Mouse (Mus musculus) intestine, postnatal 0 days (tissue): ENCODE data around the gene Itgb3. TPM values are rescaled to one million over a fixed set of nuclear protein-coding genes. Genes with fewer than 3 reads are reported as not detected.

Source experiments
- ATAC-seq: fragments of 200-750 bp; cut with Nextera tagmentation; 2 replicates; pipeline ENCODE4 v1.8.0; 2017; ENCODE audit warnings: mild to moderate bottlenecking, moderate TSS enrichment, moderate library complexity
- H3K27ac ChIP-seq: fragments of 300-500 bp; sonication (generic); 2 replicates; pipeline ENCODE4 v1.5.1; 2014; ENCODE audit warnings: mild to moderate bottlenecking, low read depth, low read length, moderate library complexity
- H3K27me3 ChIP-seq: fragments of 300-500 bp; sonication (generic); replicated peaks from 2 replicates; pipeline ENCODE4 v1.6.1; 2014; ENCODE audit warnings: low read length, mixed read lengths; ENCODE audit not compliant: control insufficient read depth, insufficient read depth
- H3K36me3 ChIP-seq: fragments of 300-500 bp; sonication (generic); 2 replicates; pipeline ENCODE4 v1.6.1; 2014; ENCODE audit warnings: mild to moderate bottlenecking, moderate library complexity; ENCODE audit not compliant: control insufficient read depth, insufficient read depth
- H3K4me1 ChIP-seq: fragments of 300-500 bp; sonication (generic); replicated peaks from 2 replicates; pipeline ENCODE4 v1.6.1; 2014; ENCODE audit warnings: antibody characterized with exemption, low read length, mixed read lengths; ENCODE audit not compliant: control insufficient read depth, insufficient read depth
- H3K4me2 ChIP-seq: fragments of 300-500 bp; sonication (generic); replicated peaks from 2 replicates; pipeline ENCODE4 v1.6.1; 2014; ENCODE audit warnings: low read depth, mild to moderate bottlenecking, moderate library complexity
- H3K4me3 ChIP-seq: fragments of 300-500 bp; sonication (generic); 2 replicates; pipeline ENCODE4 v1.5.1; 2014; ENCODE audit warnings: low read depth, low read length
- H3K9ac ChIP-seq: fragments of 300-500 bp; sonication (generic); 2 replicates; pipeline ENCODE4 v1.6.1; 2014; ENCODE audit warnings: mild to moderate bottlenecking, low read depth, low read length
- H3K9me3 ChIP-seq: fragments of 300-500 bp; sonication (generic); 2 replicates; pipeline ENCODE4 v1.6.1; 2016; ENCODE audit warnings: mixed run types; ENCODE audit not compliant: control insufficient read depth
- CTCF ChIP-seq: sonication (generic); IDR thresholded peaks from 2 replicates; pipeline ENCODE4 v1.5.1; 2016; ENCODE audit warnings: low read depth, mild to moderate bottlenecking, control low read depth, antibody characterized with exemption, moderate library complexity
- WGBS: fragments of 180-500 bp; shearing (Covaris S2); extraction: QIAGEN DNeasy Blood & Tissue Kit; methylation state at CpG from one replicate; pipeline ENCODE4 v1.1.7; 2014; 5-methylcytosine and 5-hydroxymethylcytosine counted together
- polyA plus RNA-seq: library from polyadenylated mRNA; unstranded; fragments of >200 nt; fragmentation: Nextera tagmentation; extraction: Ambion mirVana; gene quantifications from 2 replicates; pipeline ENCODE4 v1.2.1, GENCODE M21; 2015

The Itgb3 gene
- polyA plus RNA-seq, 1 experiment from 2014 or later, result 5.3 TPM

DNA sequence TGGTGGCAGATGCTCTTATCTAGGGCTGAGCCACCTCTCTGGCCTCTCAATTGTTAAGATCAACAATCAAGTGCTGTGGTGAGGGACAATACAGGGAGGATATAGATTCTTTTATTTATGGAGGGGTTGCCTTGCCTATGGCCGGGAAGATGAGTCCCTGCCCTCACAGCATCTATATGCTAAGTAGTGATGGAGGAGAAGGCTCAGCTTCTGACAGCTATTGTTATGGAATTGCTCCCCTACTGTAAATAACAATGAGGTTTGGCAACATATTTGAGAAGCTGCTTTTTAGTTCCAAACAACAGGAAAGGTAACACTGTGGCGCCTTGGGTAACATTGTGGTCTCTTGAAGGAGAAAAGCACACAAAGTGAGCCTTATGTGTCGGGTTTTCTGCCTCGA, 7.1 kb upstream of the Itgb3 start:
- no peak overlapping the region for H3K4me3 ChIP-seq
- no peaks in the 10 kb centered on the region for H3K9me3 ChIP-seq
- no peak overlapping the region for H3K4me2 ChIP-seq
- H3K27me3 ChIP-seq, result no peaks in the 10 kb centered on the region
- H3K36me3 ChIP-seq, result no peaks in the 10 kb centered on the region
- no peak overlapping the region for H3K27ac ChIP-seq
- no peak overlapping the region for H3K9ac ChIP-seq
- WGBS, result 59% methylated on average over 4 of the region's 4 CpGs
- ATAC-seq, result no peak
- H3K4me1 ChIP-seq, result no peaks in the 10 kb centered on the region
- TF ChIP-seq CTCF, result no peak

DNA sequence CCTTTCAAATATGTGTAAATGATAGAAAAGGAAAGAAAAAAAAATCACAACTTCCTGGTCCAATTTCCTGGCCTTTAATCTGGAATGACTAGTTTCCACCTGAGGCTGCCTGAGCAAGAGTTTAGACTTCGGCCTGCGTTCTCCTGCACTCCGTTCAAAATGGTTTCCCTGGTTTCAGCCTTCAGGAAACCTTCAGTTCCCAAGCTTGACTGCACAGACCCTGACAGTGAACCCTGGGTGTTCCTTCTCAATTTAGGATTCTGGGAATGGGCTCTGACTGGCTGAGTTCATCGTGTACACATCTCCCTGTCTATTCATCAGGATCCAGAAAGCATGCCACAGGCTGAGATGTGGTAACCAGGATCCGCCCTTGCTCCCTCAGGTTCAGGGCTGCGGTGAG, 3.6 kb upstream of the Itgb3 start:
- TF ChIP-seq CTCF, result no peak
- WGBS, result 41% methylated on average over 6 of the region's 6 CpGs
- H3K27me3 ChIP-seq, result no peaks in the 10 kb centered on the region; the same call in 1 of the 2 replicates
- ATAC-seq, result no peak
- no peak overlapping the region for H3K27ac ChIP-seq
- H3K9ac ChIP-seq, result no peak overlapping the region
- no peaks in the 10 kb centered on the region for H3K9me3 ChIP-seq
- H3K4me1 ChIP-seq, result 0 out of 2 replicates have a peak, but pooled peaks cover 3% of the 10 kb centered on the region
- H3K36me3 ChIP-seq, result no peaks in the 10 kb centered on the region
- no peak overlapping the region for H3K4me3 ChIP-seq
- H3K4me2 ChIP-seq, result no peak overlapping the region

DNA sequence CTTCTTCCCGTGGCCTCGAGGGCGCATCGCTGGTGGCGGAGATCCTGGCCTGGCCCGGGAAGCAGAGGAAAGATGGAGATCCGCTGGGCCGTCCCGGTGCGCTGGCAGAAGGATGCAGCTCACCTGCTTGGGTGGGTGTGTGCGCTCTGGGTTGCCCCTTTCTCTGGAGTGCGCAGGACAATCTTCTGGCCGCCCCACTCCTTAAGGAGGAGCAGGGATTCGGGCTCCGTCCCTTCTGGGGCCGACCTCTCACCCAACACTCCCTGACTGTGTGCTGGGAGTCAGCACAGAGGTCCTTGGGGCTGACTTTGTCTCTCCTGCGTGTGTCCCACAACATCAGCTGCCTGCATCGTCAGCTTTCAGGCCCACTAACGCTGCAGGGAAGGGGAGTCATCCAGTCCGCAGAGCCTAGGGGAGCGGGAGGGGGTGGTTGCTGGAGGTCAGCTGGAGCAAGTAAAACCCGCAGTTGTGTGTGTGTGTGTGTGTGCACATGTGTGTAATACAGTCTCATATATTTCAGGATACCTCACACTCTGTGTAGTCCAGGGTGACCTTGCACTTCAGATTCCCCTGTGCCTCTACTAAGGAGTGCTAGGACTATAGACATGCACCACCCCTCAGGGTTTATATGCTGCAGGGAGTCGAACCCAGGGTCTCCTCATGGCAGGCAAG, 585 bp downstream of the Itgb3 start:
- H3K4me3 ChIP-seq, result peak overlapping the region; percentile 47
- no peak for ATAC-seq
- WGBS, result 2% methylated on average over 21 of the region's 23 CpGs
- no peaks in the 10 kb centered on the region for H3K9me3 ChIP-seq
- peak overlapping the region; percentile 50 for H3K9ac ChIP-seq
- H3K36me3 ChIP-seq, result no peaks in the 10 kb centered on the region
- H3K27me3 ChIP-seq, result peaks cover 11% of the 10 kb centered on the region
- TF ChIP-seq CTCF, result no peak
- 0 out of 2 replicates have a peak, but pooled peaks cover 3% of the 10 kb centered on the region for H3K4me1 ChIP-seq
- H3K27ac ChIP-seq, result peak overlapping the region; percentile 64
- H3K4me2 ChIP-seq, result peak overlapping the region; percentile 90

DNA sequence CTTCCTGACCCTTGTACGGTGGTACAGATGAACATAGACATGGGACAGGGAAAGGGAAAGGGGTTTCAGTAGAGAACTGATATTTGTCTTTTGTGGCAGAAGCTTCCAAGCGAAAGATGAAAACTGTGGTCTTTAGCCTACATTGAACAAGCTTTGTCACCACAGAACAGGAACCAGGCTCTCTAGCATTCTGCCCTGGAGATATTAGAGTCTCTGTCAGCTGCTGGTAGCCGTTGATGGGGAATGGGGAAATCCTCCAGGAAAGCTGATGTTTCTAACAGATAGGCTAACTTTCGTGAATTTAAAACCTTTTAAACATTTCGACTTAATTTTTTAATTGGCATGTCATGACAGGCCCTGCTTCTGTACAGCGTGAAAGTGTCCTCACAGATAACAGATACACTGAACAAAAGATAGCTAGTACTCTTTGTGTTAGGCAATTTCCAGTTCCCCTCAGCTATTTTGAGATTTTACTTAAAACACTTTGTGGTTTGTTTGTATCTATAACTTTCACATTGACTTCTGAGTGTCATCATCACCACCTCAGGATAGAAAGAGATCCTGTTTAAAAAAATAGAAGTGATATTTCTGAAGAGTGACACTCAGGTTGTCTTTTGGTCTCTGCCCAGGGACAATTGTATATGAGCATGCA, 1.4 kb downstream of the Itgb3 start:
- no peak overlapping the region for H3K9ac ChIP-seq
- H3K27me3 ChIP-seq, result peaks cover 11% of the 10 kb centered on the region
- WGBS, result 69% methylated on average over 6 of the region's 6 CpGs
- H3K9me3 ChIP-seq, result no peaks in the 10 kb centered on the region
- peak overlapping the region; percentile 90 for H3K4me2 ChIP-seq
- 0 out of 2 replicates have a peak, but pooled peaks cover 3% of the 10 kb centered on the region for H3K4me1 ChIP-seq
- no peak overlapping the region for H3K27ac ChIP-seq
- peak overlapping the region; percentile 47; the same call in 1 of the 2 replicates for H3K4me3 ChIP-seq
- TF ChIP-seq CTCF, result no peak
- H3K36me3 ChIP-seq, result no peaks in the 10 kb centered on the region
- ATAC-seq, result no peak

DNA sequence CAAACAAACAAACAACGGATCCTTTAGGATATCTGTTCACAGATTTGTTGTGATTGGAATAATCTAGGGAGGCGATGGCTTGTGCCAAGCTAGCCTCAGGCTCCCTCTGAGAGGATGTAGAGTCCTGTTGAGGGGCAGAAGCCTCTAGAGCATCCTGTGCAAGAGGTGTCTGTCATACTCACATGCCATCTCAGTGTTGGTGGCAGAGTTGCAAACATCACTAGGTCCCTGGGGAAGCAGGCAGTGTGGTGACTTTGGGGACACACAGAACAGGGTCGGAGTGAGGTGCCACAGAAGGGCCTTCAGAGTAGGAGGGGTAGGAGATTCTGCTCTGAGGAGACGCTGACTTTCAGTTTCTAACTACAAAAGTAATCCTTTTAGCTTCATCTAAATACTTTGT, 1.9 kb downstream of the Itgb3 start:
- H3K27ac ChIP-seq, result no peak overlapping the region

DNA sequence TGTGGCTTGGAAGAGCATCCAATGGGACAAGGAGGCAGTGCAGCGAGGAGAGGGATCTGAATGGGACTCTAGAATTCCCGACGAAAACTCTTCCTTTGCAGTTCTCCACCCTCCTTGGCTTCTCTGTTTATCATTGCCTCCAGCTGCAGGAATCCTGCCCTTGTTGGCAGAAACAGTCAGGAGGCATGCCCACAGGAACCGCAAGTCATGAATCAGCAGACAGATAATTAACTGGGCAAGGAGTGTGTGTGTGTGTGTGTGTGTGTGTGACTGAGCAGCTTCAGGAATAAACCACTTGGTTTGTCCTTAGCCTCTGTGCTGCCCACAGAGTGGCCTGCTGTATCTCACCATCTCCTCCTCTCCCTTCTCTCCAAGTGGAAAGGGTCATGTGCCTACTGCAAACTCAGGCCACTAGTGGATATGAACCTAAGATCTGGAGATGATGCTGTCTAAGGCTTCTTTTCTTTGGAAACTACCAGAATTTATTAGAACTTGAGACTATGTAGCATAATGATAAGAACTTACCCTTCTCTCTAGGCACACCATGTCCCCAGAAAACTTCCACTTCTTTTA, 3.9 kb downstream of the Itgb3 start:
- H3K4me3 ChIP-seq, result no peak overlapping the region
- no peak for TF ChIP-seq CTCF
- H3K36me3 ChIP-seq, result no peaks in the 10 kb centered on the region
- H3K4me1 ChIP-seq, result 0 out of 2 replicates have a peak, but pooled peaks cover 3% of the 10 kb centered on the region
- no peak overlapping the region for H3K27ac ChIP-seq
- H3K27me3 ChIP-seq, result peaks cover 11% of the 10 kb centered on the region
- whole genome bisulfite sequencing, result 34% methylated on average over 4 of the region's 4 CpGs
- H3K4me2 ChIP-seq, result no peak overlapping the region
- ATAC-seq, result no peak
- H3K9me3 ChIP-seq, result no peaks in the 10 kb centered on the region
- no peak overlapping the region for H3K9ac ChIP-seq

More for the DNA sequence above, 1.9 kb downstream of the Itgb3 start:
- Histone ChIP-seq H3K4me2 (peak overlapping the region; percentile 35), H3K9ac (no peak overlapping the region), H3K4me3 (no peak overlapping the region), H3K36me3 (no peaks in the 10 kb centered on the region), H3K9me3 (no peaks in the 10 kb centered on the region), H3K27me3 (peaks cover 11% of the 10 kb centered on the region), H3K4me1 (0 out of 2 replicates have a peak, but pooled peaks cover 3% of the 10 kb centered on the region)
- ATAC-seq, result no peak
- TF ChIP-seq CTCF, result no peak
- 63% methylated on average over 4 of the region's 4 CpGs for WGBS
